Mouse (Mus musculus) adrenal gland, postnatal 10 days (tissue): ENCODE results near the gene Gucd1. TPM values are rescaled to one million over a fixed set of nuclear protein-coding genes. Genes with fewer than 3 reads are reported as not detected.
"Not testable (repeated sequence)": the region's sequence is repeated elsewhere in the genome, so short reads cannot be mapped to it uniquely, and the experiment has no call there.

Experiments
- DNase-seq: peaks from one replicate; pipeline ENCODE4 v3.0.0; 2021; ENCODE audit warnings: mixed read lengths
- total RNA-seq, 2 experiments: library from RNA; stranded (reverse); gene quantifications; 2 replicates each; pipeline ENCODE4 v1.2.3; 2021

The Gucd1 gene
- total RNA-seq, 2 experiments from 2014 or later: 51.3 to 57.3 TPM

DNA sequence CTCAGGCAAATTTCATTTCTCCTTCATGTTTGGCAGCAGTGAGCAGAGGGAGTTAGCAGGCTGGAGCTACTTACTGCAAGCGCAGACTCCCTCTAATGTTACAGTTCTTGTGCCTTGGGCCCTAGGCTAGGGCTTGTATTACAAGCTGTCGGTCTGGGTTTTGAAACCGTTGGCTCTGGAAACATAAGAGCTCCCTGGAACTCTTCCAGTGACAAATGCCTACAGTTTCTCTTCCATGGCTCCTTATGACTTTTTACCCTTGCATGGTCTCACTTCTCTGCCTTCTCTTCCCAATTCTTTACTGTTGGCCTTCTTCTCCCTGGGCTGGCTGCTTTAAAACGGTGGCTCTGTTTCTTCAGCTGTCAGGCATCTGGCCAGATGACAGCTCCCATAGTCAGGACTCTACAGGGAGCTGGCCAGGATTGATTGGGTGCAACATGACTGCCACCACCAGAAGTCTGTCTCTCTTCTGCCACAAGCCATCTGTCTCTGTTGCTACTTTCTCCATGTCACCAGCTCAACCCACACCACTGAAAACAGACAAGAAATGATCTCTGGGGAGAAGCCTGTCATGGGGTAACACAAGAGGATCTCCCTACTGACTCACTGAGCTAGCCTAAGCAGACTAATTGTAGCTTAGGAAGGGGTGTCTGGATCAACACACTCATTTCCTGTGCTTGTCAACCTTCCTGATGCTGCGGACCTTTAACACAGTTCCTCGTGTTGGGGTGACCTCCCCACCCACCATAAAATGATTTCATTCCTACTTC, 51.8 kb downstream of the Gucd1 start:
- no peak for DNase-seq

DNA sequence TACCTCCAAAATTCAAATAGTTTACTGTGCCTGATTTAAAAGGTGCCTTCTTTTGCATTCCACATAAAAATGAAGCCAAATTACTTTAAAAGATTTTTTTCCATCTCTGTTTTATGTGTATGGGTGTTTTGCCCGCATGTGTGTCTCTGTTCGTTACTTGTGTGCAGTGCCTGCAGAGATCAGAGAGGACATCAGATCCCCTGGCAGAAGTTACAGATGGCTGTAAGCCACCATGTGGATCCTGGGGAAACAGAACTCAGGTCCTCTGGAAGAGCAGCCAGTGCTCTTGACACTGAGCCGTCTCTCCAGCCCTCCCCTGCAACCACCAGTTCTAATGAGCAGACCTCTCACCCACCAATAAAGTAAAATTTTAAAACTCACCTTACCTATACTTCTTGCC, 55.0 kb downstream of the Gucd1 start:
- no peak for DNase-seq

DNA sequence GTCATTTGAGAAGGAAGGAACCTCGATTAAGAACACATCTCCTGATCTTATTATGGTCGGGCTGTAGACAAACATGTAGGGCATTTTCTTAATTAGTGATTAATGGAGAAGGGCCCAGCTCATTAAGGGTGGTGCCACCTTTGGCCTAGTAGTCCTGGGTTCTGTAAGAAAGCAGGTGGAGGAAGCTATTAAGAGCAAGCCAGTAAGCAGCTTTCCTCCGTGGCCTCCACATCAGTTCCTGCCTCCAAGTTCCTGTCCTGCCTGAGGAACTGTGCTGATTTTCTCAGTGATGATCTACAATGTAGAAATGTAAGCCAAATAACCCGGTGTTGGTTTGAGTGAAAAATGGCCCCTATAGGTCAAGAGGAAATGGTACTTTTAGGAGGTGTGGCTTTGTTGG, 59.4 kb downstream of the Gucd1 start:
- DNase-seq: no peak

DNA sequence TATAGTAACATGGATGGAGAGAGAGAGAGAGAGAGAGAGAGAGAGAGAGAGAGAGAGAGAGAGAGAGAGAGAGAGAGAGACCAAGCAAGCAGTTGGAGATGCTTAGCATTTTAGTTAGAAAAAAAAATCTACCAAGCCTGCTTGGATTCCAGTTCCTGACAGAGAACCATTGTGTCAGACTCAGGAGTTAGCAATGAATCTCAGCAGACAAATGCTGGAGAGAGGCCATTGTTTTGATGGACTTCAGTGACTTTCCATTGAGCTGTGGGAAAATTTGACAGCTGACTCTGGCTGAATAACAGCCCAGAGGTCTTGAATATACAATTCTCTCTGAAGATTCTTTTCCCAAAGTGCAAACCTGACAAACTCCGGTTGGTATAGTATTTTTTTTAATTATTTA, 59.9 kb downstream of the Gucd1 start:
- DNase-seq: no peak

DNA sequence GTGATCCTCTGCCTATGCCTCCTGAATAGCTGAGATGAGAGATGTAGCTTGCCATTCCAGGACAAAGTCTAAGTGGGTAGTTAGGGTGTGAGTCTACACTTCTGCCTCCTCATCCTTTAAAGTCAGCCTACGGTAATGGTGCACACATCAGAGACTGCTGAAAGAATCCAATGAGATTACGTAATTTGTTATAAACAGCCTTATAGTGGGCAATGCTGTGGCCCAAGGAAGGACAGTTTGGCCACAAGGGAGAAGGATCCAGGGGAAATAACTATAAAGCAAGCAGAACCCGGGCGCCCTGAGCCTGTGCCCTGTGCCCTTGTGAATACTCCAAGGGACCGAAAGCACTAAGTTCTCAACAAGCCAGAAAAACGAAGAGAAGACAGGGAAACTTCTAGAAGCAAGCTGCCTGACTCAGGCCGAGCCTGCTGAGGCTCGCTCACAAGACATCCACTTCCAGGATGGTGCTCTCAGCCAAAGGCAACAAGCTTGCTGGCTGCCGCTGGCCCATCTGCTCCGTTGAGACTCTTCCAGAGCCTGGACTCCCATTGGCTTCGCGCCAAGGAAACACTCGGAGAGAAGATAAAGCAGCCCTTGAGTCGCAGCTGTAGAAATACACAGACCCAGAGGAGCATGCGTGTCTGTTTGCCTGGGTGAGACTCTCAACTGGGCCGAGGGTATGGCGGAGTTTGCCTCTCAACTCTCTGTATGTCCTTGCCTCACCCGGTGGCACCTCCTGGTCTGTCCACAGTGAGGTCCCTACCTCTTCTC, 61.5 kb downstream of the Gucd1 start:
- not testable (repeated sequence) for DNase-seq

DNA sequence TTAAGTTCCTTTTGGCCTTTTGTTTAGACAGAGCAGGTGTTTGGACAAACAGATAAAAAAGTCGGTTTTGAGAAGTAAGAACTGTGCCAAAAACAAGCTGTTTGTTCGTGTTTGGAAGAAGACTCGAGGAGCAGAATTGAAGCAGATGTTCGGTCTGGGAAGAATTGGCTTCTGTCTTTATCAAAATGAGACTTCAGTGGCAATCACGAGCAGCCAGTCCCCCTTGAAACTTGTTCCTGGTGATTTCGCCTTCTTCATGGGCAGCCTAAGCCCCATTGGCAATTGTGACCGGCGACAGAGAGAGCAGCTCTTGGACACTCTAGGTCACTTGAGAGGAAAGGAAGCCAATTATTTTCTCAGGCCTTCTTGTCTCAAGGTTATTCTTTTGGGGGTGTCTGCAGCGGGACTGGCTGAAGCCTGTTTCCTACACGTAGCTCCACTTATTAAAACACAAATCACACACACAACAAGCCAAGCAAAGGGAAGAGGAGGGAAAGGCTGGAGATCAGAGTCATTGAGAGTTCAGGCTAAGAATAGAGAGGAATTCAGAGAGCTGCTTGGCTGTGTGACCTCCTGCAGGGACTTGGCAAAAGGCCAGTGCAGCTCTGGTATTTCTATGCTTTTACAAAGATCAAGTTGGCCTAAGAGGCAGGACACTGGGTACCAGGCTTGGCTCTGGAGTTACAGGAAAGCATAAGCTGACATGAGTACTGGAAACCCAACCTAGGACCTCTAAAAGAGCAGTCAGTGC, 66.6 kb downstream of the Gucd1 start:
- peak; percentile 78 for DNase-seq

DNA sequence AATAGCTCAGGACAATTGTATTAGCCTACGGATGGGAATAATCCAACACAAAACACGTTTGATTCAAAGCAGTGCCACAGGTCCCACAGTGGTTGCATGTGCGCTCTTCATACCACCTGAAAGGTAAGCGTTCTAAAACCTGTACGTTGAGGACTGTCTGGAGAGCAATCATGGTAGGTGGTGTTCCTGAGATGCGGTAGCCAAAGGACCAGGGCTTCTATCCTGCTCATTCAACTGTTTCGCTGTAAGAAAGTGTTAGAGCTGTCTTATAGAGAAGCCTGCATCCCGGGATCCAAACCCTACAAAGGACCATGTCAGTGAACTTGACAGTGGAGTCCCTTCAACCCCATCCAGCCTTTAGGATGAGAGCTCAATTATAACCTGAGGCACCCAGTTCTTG, 67.4 kb downstream of the Gucd1 start:
- no peak for DNase-seq

DNA sequence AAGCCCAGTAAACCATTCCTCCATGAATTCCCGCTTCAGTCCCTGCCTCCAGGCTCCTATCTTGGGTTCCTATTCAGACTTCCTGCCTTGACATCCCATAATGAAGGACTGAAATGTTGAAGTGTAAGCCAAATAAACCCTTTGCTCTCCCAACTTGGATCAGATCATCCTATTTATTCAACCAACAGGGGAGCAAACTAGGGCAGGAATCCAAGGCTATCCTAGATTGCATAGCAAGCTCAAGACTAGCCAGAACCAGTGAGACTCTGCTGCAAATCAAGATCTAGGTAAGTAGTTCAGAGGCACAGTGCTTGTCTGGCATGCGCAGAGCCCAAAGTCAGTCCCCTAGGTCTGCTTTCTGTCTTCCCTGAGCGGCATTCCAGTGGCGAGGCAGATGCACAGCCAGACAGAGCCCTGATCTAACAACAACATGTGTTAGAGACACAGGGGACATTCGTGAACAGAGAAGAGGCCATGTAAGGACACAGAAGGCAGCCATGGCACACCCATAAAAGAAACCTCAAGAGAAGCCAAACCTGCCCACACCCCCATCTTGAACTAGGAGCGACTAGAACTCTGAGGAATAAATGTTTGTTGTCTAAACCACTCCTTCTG, 68.9 kb downstream of the Gucd1 start:
- DNase-seq: peak; percentile 24

DNA sequence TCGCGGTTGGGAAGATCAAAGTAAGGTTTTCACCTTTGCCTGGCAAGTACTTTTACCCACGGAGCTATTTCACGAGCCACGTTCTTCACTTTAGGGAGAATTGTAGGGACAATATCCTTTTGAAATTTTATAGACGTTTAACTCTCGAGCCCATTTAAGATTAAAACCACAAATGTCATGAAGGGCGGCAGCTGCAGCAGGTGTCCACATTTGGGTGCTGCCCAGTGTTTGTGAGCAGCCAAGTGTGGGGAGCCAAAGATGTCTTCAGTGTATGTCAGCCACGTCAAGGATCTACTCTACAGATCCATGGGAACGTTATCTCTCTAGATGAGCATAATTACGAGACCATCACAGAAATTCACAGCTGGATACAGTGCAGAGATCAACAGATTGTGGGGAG, 70.3 kb downstream of the Gucd1 start:
- no peak for DNase-seq

DNA sequence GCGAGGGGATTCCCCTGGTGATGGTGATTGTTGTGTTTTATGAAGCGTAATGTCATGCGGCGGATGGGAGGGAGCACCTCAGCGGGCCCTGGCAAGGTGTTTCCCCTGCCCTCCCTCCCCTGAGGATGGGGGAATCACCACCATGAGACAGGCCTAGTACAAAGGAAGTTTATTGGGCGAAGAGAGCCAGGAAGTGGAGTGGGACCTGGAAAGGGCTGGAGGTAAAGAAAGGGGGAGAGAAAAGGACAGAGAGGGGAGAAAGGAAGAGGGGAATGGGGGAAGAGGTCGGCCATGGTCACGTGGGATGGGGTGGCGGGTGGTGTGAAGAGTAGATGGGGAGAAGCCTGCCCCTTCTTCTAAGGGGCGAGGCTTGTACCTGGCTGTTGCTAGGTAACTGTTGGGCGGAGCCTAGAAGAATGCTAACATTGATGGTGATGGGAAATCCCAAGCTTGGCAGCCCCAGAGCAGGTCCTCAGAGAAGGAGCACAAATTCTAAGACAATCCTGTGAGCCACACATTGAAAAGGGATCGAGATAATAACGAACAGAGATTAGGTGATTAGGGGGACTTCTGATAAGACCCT, 71.2 kb downstream of the Gucd1 start:
- DNase-seq: no peak

DNA sequence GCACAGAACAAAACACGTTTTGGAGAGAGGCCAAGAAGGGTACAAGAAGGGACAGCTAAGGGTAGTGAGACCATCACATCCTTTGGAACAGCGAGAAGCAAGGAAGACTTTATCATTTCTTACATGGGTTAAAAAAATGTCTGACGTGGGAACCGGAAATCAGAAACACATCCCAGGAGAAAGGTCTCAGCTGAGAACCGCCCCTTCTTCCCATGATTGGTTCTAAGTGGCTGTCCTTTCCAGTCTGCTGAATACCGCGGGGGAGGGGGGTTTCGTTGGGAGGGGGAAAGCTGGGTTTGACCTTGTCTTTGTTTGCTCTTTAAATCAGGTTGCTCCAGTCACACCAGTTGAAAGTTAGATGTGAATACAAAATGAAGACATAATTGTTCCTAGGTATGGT, 72.7 kb downstream of the Gucd1 start:
- DNase-seq: no peak

DNA sequence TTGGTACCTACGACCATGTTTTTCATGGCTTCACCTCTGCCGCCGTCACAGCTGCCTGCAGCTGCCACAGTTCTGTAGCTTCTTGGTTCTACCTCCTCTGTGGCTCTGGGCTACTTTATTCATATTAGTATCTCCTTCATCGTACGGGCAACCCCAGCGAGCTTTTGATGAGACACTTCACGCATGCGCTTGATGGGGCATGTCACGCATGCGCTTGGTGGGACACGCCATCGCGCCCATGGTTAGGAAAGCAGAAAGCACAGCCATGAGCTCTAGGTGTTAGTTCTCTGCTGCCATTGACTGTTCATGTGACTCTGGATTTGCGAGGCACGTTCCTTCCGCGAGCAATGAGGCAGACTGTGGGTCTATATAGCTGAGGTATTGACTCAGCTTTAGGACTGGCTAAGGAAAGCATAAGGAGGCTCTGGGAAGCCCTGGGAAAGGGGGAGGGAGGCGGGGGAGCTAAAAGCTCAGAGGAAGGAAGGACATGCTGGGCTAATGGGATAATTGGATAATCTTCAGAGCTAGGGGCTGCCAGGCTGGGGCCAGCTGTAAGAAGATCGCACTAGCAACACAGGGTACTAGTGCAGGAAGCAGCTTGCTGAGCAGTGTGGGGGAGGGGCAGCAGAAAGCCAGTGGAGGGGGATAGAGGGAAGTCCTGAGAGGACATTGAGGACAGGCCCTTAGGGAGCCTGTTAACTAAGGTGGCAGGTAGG, 73.5 kb downstream of the Gucd1 start:
- DNase-seq: no peak

DNA sequence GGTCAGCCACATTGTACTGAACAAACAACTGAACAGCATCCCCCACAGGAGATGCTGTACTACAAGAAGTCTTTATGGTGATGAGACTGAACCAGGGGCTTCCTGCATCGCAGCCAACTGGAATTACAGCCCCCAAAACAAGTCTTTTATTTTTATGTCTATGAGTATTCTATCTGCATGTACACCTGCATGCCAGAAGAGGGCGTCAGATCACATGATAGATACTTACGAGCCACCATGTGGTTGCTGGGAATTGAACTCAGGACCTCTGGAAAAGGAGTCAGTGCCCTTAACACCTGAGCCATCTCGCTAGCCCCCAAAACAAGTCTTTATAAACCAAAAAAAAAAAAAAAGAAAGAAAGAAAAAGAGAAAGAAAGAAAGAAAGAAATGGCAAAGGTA, 74.8 kb downstream of the Gucd1 start:
- no peak for DNase-seq

DNA sequence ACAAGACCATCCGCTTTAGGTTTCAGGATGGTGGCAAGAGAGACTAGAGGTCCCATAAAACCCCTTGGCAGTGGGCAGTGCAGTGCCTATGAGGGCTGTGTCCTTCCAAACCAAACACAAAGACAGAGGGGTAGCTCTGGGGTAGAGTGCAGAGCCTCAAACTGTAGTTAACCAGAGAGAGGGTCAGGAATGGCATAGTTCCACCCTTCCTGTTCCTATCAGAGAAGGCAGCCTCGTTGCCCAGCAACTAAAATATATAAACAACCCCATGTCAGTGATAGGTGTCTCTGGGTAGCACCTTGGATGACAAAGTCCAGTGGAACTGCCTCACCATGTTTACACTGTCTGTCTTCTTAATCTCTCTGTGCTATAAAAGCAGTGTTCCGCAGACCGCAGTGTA, 76.0 kb downstream of the Gucd1 start:
- DNase-seq: no peak

DNA sequence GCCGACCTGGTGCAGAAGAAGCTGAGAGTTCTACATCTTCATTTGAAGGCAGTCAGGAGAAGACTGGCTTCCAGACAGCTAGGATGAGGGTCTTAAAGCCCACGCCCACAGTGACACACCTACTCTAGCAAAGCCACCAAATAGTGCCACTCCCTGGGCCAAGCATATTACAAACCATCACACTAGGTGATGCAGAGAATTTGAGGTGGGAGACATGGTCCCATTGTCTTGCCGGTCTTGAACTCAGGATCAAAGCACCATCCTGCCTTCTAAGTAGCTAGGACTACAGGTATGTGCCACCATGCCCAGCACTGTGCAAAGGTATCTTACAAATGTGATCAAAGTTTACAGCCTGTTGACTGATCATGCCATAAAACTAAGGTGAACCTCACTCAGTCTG, 77.0 kb downstream of the Gucd1 start:
- DNase-seq: no peak

DNA sequence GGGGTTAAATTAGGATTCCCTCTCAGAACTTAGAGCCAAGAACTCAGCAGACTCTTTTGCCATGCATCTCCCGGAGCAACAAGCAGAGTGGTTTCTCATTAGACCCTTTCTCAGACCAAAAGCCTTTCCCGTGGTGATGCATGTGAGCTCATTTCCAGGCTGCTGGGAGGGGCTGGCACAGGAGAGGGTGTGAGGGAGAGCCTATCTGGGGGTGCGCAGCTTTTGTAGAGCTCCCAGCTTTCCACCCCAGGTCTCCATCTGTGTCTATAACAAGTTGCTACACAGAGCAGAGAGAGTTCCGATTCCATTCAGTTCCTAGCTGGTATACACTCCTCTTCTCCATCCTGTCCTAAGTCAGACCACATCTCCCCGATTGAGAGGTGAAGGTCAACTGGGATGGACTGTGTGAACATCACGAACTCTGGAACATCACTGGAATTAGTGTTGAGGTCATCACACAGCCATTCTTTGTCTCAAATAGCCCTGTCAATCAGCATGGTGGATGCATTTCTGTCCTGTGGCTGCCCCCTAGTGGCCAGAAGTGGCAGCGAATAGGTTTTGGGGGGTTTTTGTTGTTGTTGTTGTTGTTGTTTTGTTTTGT, 78.5 kb downstream of the Gucd1 start:
- peak; percentile 49 for DNase-seq

DNA sequence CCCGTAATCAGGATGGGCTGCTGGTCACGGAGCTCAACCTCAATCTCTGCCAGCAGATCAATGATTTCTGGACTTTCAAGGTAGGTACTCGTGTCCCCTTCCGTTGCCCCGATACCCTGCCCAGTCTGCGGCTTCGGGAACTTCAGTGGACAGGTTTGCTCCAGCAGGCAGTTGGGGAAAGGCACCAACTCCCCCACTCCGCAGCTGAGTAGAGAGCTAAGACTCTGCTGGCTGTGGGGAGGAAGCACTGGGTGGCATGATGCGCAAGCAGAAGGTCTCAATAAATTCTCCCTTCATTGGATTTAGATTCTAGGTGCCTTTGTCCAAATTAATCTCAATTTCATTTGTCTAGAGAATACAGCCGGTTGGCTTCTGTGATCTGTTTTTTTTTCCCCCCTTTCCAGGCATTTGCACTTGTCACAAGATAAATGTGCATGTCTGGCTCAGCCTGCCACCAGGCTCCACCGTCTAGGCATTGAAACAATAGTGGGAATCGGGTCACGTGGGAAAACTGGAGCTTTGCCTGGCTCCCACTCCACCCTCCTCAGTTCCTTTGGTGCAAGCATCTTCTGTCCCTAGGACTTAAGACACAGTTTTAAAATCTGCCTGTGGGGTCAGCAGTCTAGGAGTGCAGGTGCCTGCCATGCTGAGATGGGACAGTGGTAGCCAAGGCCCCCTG, 79.5 kb downstream of the Gucd1 start:
- peak; percentile 63 for DNase-seq

DNA sequence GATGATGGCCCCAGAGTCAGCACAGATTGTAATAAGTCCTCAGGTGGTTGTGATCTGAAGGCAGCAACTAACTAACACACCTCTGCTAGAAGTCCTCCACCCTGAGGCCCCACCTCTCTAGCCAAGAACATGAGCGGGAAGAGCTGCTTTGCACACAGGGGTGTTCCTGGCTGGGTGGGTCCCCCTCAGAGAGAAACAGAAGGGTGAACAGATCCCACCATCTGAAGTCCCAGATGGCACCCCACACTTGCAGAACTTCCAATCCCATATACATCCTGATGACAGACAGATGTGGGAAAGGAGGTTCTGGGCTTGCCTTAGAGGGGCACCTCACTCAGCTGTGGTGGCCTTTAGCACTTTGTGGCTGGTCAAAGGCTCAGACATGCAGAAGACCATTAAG, 80.5 kb downstream of the Gucd1 start:
- DNase-seq: no peak

DNA sequence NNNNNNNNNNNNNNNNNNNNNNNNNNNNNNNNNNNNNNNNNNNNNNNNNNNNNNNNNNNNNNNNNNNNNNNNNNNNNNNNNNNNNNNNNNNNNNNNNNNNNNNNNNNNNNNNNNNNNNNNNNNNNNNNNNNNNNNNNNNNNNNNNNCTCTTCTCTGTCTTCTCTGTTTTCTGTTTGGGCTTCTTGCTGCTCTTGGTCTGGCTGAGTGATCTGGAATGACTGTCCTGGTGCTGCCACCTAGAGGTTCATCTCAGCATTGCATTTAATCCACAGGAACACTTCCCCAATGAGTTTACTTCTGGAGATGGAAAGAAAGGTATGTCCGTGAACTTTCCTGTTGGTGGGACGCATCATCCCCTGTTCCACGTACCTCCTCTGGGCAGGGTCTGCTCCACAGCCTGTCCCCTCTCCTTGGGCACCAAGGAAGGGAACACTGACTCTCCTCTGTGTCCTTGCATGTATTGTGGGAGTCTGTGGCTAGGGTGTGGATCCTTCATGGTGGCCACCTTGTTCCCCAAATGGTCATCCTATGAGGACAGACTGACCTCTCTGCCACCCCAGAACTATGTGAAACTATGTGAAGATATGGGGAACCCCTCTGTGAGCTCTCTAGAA, 81.1 kb downstream of the Gucd1 start:
- DNase-seq: peak; percentile 87

DNA sequence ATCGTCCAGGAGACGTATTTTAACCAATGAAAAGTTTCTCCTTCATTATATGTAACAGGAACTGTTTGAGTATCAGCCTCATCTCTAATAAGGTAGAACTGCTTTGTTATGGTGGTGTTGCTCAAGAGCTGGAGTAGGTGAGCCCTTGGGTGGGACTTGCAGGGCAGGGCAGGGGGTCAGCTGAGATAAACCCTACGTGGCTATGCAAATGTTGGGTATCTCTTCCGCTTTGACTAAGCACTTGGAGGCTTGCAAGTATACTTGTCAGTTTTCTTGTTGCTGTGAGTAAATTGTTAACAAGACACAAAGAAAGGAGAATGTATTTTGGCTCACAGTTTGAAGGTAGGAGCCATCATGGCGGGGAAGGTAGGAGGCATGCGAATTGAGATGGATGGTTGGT, 87.1 kb downstream of the Gucd1 start:
- no peak for DNase-seq
